Comparison of ENCODE assay signal across 9 mouse cellular contexts in the genomic region with DNA sequence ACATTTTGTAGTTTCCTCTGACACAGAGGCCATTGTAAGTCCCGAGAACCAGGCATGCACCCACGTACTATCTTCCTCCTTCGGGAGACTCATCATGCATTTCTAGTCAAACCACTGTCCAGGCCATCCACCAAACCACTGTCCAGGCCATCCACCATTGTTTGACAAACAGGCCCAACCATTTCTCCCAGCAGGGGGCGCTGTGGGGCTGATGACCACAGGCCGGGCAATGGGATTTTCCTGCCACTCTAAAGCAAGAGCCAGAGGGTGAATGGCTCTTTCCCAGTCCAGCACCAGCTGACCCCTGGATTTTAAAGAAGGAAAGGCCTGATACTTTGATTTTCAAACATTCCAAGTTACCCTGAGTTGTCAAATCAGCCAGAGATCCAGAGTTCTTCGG. TPM values are rescaled to one million over a fixed set of nuclear protein-coding genes. Genes with fewer than 3 reads are reported as not detected.
DNase-seq lines count a peak whose midpoint lies in the region; ATAC-seq and TF ChIP-seq lines count a peak whose summit lies in the region.
"Had no signal": no experiment of that assay in that cellular context is flagged by ENCODE, and none has a peak within 500 bp of the region (broad histone marks: within the 10 kb centered on the region; RNA-seq: fewer than 3 reads in every experiment).

No protein-coding gene starts in this region.

- TF ChIP-seq CTCF in liver, postnatal 0 days (IDR thresholded peaks at IDR 0.05; ENCODE audit: low read depth): peak; percentile 75

- no peaks in the 10 kb centered on the region for H3K36me3 ChIP-seq in kidney, embryonic 14.5 days (ENCODE audit: control insufficient read depth, insufficient read depth, low read length)
- H3K36me3 ChIP-seq in liver, postnatal 0 days (replicated peaks; ENCODE audit: insufficient read depth, low read length): no peaks in the 10 kb centered on the region
- H3K36me3 ChIP-seq: embryonic facial prominence, embryonic 13.5 days had no signal

- H3K4me1 ChIP-seq in kidney, embryonic 14.5 days (ENCODE audit: control insufficient read depth, insufficient read depth, low read length): no peaks in the 10 kb centered on the region
- no peaks in the 10 kb centered on the region for H3K4me1 ChIP-seq in liver, postnatal 0 days (ENCODE audit: insufficient read depth)

- H3K27me3 ChIP-seq in kidney, embryonic 14.5 days (ENCODE audit: control insufficient read depth, insufficient read depth, low read length): no peaks in the 10 kb centered on the region
- 0 out of 2 replicates have a peak, but pooled peaks cover 3% of the 10 kb centered on the region for H3K27me3 ChIP-seq in liver, postnatal 0 days (ENCODE audit: insufficient read depth, low read length)

- TF ChIP-seq EP300 in liver, postnatal 0 days (IDR thresholded peaks at IDR 0.05; ENCODE audit: low read depth): no peak

- H3K9me3 ChIP-seq in kidney, embryonic 14.5 days (ENCODE audit: control insufficient read depth, low read length): no peaks in the 10 kb centered on the region
- H3K9me3 ChIP-seq in liver, postnatal 0 days (ENCODE audit: low read length): no peaks in the 10 kb centered on the region
- H3K9me3 ChIP-seq: embryonic facial prominence, embryonic 13.5 days had no signal

- no peak overlapping the region for H3K4me2 ChIP-seq in kidney, embryonic 14.5 days (replicated peaks; ENCODE audit: low read depth, low read length)
- H3K4me2 ChIP-seq in liver, postnatal 0 days (ENCODE audit: low read depth, low read length): no peak overlapping the region
- H3K4me2 ChIP-seq: embryonic facial prominence, embryonic 13.5 days had no signal

- no peak overlapping the region for H3K9ac ChIP-seq in kidney, embryonic 14.5 days (ENCODE audit: low read depth, low read length)
- no peak overlapping the region for H3K9ac ChIP-seq in liver, postnatal 0 days (replicated peaks)
- H3K9ac ChIP-seq: embryonic facial prominence, embryonic 13.5 days had no signal

- H3K27ac ChIP-seq in kidney, embryonic 14.5 days (ENCODE audit: low read depth, low read length): no peak overlapping the region
- no peak overlapping the region for H3K27ac ChIP-seq in liver, postnatal 0 days (ENCODE audit: low read depth)

- H3K4me3 ChIP-seq in kidney, embryonic 14.5 days (ENCODE audit: low read length): no peak overlapping the region
- H3K4me3 ChIP-seq in liver, postnatal 0 days (ENCODE audit: low read depth, low read length): no peak overlapping the region
- H3K4me3 ChIP-seq: embryonic facial prominence, embryonic 13.5 days had no signal

- ATAC-seq in kidney, embryonic 14.5 days (ENCODE audit: low FRiP score, low TSS enrichment): no peak
- no peak for ATAC-seq in liver, postnatal 0 days
- no peak for ATAC-seq in activated CD4-positive, CD25-positive, alpha-beta regulatory T cell, adult 4 months

- 74% methylated on average over 6 of the region's 6 CpGs for WGBS in kidney, embryonic 14.5 days
- WGBS in liver, postnatal 0 days (ENCODE audit: insufficient replicate concordance): 66% methylated on average over 6 of the region's 6 CpGs

- peak; percentile 68 for DNase-seq in kidney, adult 18-20 months
- peak; percentile 70 for DNase-seq in NIH3T3 (ENCODE audit: low read depth)
- DNase-seq in cerebellum, adult 9-10 months: peak; percentile 57
- DNase-seq in heart, postnatal 14 days: peak; percentile 36 to 62
- DNase-seq in liver, postnatal 0 days: peak; percentile 70
- peak; percentile 71 for DNase-seq in right cerebral cortex, postnatal 4 days

- intact Hi-C loops in heart, postnatal 14 days (cut with DNase I): no loop called here

RNA-seq across cellular contexts. Expression of gene Slc1a2, which starts 16.8 kb away (rescaled TPM):
- 0.04 and 0.14 TPM in 2 replicates for polyA plus RNA-seq in kidney, embryonic 14.5 days (2014; fragmentation: Nextera tagmentation; extraction: Ambion mirVana)
- total RNA-seq in heart, postnatal 14 days (2021): under 1 TPM; 0.10 to 0.45 TPM
- polyA plus RNA-seq in liver, postnatal 0 days (2015; fragmentation: Nextera tagmentation; extraction: Ambion mirVana): 0.74 and 1.1 TPM in 2 replicates
- not detected for polyA plus RNA-seq in activated CD4-positive, CD25-positive, alpha-beta regulatory T cell, adult 4 months (2017; shearing (Covaris generic))
